Comparison of ENCODE assay signal across 11 mouse cellular contexts in genomic region chr9:117089409-117090147, GRCm38 (mm10).
DNase-seq lines count a peak whose midpoint lies in the region; ATAC-seq lines count a peak whose summit lies in the region.
"Had no signal": no experiment of that assay in that cellular context is flagged by ENCODE, and none has a peak within 500 bp of the region (broad histone marks: within the 10 kb centered on the region; RNA-seq: fewer than 3 reads in every experiment).

No protein-coding gene starts in this region.

- intact Hi-C loops in heart, postnatal 14 days (cut with DNase I) = no loop called here

- no peak overlapping the region for H3K9ac ChIP-seq in hindbrain, embryonic 14.5 days
- no peak overlapping the region for H3K9ac ChIP-seq in heart, embryonic 11.5 days (ENCODE audit: low read depth, low read length)
- H3K9ac ChIP-seq: limb, embryonic 15.5 days had no signal

- DNase-seq in hindbrain, embryonic 14.5 days (ENCODE audit: low spot score) = peak; percentile 67
- DNase-seq in hindbrain, embryonic 10.5 days (ENCODE audit: low spot score) = no peak
- DNase-seq in ovary, postnatal 36 days (ENCODE audit: low spot score) = peak; percentile 42
- no peak for DNase-seq in ovary, adult 18-20 months (ENCODE audit: low spot score)
- DNase-seq in cerebellum, adult 9-11 months = peak; percentile 93
- peak; percentile 69 to 77 for DNase-seq in layer of hippocampus, postnatal 10 days (ENCODE audit: low spot score in 2 of 2)
- no peak for DNase-seq in heart, postnatal 14 days
- DNase-seq: heart, postnatal 4 days; spleen, adult 18-20 months had no signal

- H3K4me3 ChIP-seq in hindbrain, embryonic 14.5 days (replicated peaks; ENCODE audit: low read length) = no peak overlapping the region
- H3K4me3 ChIP-seq in hindbrain, embryonic 10.5 days = no peak overlapping the region
- no peak overlapping the region for H3K4me3 ChIP-seq in heart, embryonic 11.5 days (ENCODE audit: low read depth, low read length)
- H3K4me3 ChIP-seq: limb, embryonic 15.5 days had no signal

- no peaks in the 10 kb centered on the region for H3K27me3 ChIP-seq in hindbrain, embryonic 14.5 days (ENCODE audit: control insufficient read depth, insufficient read depth, low read length)
- no peaks in the 10 kb centered on the region for H3K27me3 ChIP-seq in hindbrain, embryonic 10.5 days (ENCODE audit: insufficient read depth, poor library complexity, severe bottlenecking)
- no peaks in the 10 kb centered on the region for H3K27me3 ChIP-seq in heart, embryonic 11.5 days (ENCODE audit: control insufficient read depth, insufficient read depth, low read length)
- H3K27me3 ChIP-seq: limb, embryonic 15.5 days had no signal

- no peaks in the 10 kb centered on the region for H3K4me1 ChIP-seq in hindbrain, embryonic 14.5 days (replicated peaks; ENCODE audit: control insufficient read depth, insufficient read depth, low read length)
- no peaks in the 10 kb centered on the region for H3K4me1 ChIP-seq in hindbrain, embryonic 10.5 days (replicated peaks)
- H3K4me1 ChIP-seq in heart, embryonic 11.5 days (ENCODE audit: control insufficient read depth, insufficient read depth, low read length) = no peaks in the 10 kb centered on the region
- H3K4me1 ChIP-seq: limb, embryonic 15.5 days had no signal

- peak; percentile 48; the same call in 1 of the 2 replicates for ATAC-seq in hindbrain, embryonic 14.5 days (ENCODE audit: low FRiP score)
- no peak for ATAC-seq in heart, embryonic 11.5 days (replicated peaks; ENCODE audit: insufficient number of reproducible peaks, low FRiP score, low TSS enrichment)

- H3K36me3 ChIP-seq in hindbrain, embryonic 14.5 days (replicated peaks; ENCODE audit: control insufficient read depth, insufficient read depth) = no peaks in the 10 kb centered on the region
- H3K36me3 ChIP-seq in hindbrain, embryonic 10.5 days = no peaks in the 10 kb centered on the region
- H3K36me3 ChIP-seq in heart, embryonic 11.5 days (ENCODE audit: control insufficient read depth, insufficient read depth, low read length) = no peaks in the 10 kb centered on the region
- H3K36me3 ChIP-seq: limb, embryonic 15.5 days had no signal

- H3K9me3 ChIP-seq in hindbrain, embryonic 14.5 days (ENCODE audit: control insufficient read depth, low read length) = no peaks in the 10 kb centered on the region
- no peaks in the 10 kb centered on the region for H3K9me3 ChIP-seq in hindbrain, embryonic 10.5 days
- H3K9me3 ChIP-seq in heart, embryonic 11.5 days (replicated peaks; ENCODE audit: control insufficient read depth, low read length) = no peaks in the 10 kb centered on the region
- H3K9me3 ChIP-seq: limb, embryonic 15.5 days had no signal

- 76% methylated on average over 12 of the region's 12 CpGs for WGBS in hindbrain, embryonic 14.5 days
- WGBS in hindbrain, embryonic 10.5 days = 93% methylated on average over 12 of the region's 12 CpGs
- 88% methylated on average over 12 of the region's 12 CpGs for WGBS in heart, embryonic 11.5 days (ENCODE audit: insufficient replicate concordance)

- H3K27ac ChIP-seq in hindbrain, embryonic 14.5 days = no peak overlapping the region
- H3K27ac ChIP-seq in hindbrain, embryonic 10.5 days = no peak overlapping the region
- H3K27ac ChIP-seq in heart, embryonic 11.5 days (ENCODE audit: low read depth, low read length) = no peak overlapping the region
- H3K27ac ChIP-seq: limb, embryonic 15.5 days had no signal

- no peak overlapping the region for H3K4me2 ChIP-seq in hindbrain, embryonic 14.5 days (replicated peaks)
- no peak overlapping the region for H3K4me2 ChIP-seq in heart, embryonic 11.5 days
- H3K4me2 ChIP-seq: limb, embryonic 15.5 days had no signal

Comparison
In these comparisons a context has a peak if more than half of its experiments do, and no peak if none do; other contexts are left out.
1. DNase-seq: peak in hindbrain, embryonic 14.5 days (single experiment), ovary, postnatal 36 days (single experiment), cerebellum, adult 9-11 months (single experiment) and layer of hippocampus, postnatal 10 days (2 of 2); none in hindbrain, embryonic 10.5 days (single experiment), ovary, adult 18-20 months (single experiment) and heart, postnatal 14 days (0 of 2).